Mouse (Mus musculus) lung, embryonic 14.5 days (tissue): ENCODE data around the gene Tmem88b. TPM values are rescaled to one million over a fixed set of nuclear protein-coding genes. Genes with fewer than 3 reads are reported as not detected.

Experiments
- ATAC-seq: fragments of 200-750 bp; cut with Nextera tagmentation; 2 replicates; pipeline ENCODE4 v1.8.0; 2017; ENCODE audit warnings: mild to moderate bottlenecking, moderate TSS enrichment, moderate library complexity; ENCODE audit not compliant: insufficient read depth
- DNase-seq: peaks from one replicate; pipeline ENCODE4 v3.0.0-alpha.2; 2015
- H3K27ac ChIP-seq: fragments of 300-500 bp; sonication (generic); 2 replicates; pipeline ENCODE4 v1.5.1; 2014; ENCODE audit warnings: low read depth, mild to moderate bottlenecking, moderate library complexity
- H3K27me3 ChIP-seq: fragments of 300-500 bp; sonication (generic); 2 replicates; pipeline ENCODE4 v1.6.1; 2014; ENCODE audit warnings: low read length, control low read depth; ENCODE audit not compliant: insufficient read depth
- H3K36me3 ChIP-seq: fragments of 300-500 bp; sonication (generic); 2 replicates; pipeline ENCODE4 v1.6.1; 2014; ENCODE audit warnings: control low read depth; ENCODE audit not compliant: insufficient read depth
- H3K4me1 ChIP-seq: fragments of 300-500 bp; sonication (generic); 2 replicates; pipeline ENCODE4 v1.6.1; 2014; ENCODE audit warnings: antibody characterized with exemption, control low read depth; ENCODE audit not compliant: insufficient read depth
- H3K4me2 ChIP-seq: fragments of 300-500 bp; sonication (generic); 2 replicates; pipeline ENCODE4 v1.6.1; 2014; ENCODE audit warnings: mild to moderate bottlenecking
- H3K4me3 ChIP-seq: fragments of 300-500 bp; sonication (generic); 2 replicates; pipeline ENCODE4 v1.5.1; 2014; ENCODE audit warnings: low read depth, low read length
- H3K9ac ChIP-seq: fragments of 300-500 bp; sonication (generic); 2 replicates; pipeline ENCODE4 v1.6.1; 2014
- H3K9me3 ChIP-seq: fragments of 300-500 bp; sonication (generic); 2 replicates; pipeline ENCODE4 v1.6.1; 2016; ENCODE audit warnings: low read depth, low read length, control low read depth
- CTCF ChIP-seq: IDR thresholded peaks from 2 replicates; pipeline ENCODE4 v1.5.1; 2016; ENCODE audit warnings: antibody characterized with exemption, low read depth
- WGBS: fragments of 180-500 bp; shearing (Covaris S2); extraction: QIAGEN DNeasy Blood & Tissue Kit; methylation state at CpG from one replicate; pipeline ENCODE4 v1.1.7; 2014; 5-methylcytosine and 5-hydroxymethylcytosine counted together
- polyA plus RNA-seq: library from polyadenylated mRNA; unstranded; fragments of >200 nt; fragmentation: Nextera tagmentation; extraction: Ambion mirVana; gene quantifications from 2 replicates; pipeline ENCODE4 v1.2.1, GENCODE M21; 2014

Gene Tmem88b
- polyA plus RNA-seq, 1 experiment from 2014 or later: 0.12 TPM

DNA sequence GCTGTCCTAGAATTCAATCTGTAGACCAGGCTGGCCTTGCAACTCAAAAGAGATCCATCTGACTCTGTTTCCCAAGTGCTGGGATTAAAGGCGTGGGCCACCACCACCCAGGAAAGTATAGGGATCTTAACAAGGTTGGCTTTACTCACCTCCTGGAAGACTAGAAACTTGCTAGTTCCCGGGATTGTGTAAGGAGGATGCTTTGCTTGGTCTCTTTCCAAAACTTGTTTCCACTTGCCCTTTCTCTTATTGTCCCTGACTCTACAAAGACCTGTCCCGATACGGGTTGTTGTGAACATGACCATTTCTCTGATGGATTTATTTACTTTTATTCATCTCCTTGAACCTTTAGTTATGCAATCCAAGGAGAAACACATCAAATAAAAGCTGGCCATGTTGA is 44.2 kb upstream of the Tmem88b start:
- no peak overlapping the region for H3K4me3 ChIP-seq
- no peaks in the 10 kb centered on the region for H3K27me3 ChIP-seq
- ATAC-seq (no peak), DNase-seq (no peak)
- peaks cover 7% of the 10 kb centered on the region; the same call in 1 of the 2 replicates for H3K4me1 ChIP-seq
- H3K4me2 ChIP-seq: no peak overlapping the region
- no peak overlapping the region for H3K27ac ChIP-seq
- H3K9me3 ChIP-seq: no peaks in the 10 kb centered on the region
- H3K36me3 ChIP-seq: peaks cover 41% of the 10 kb centered on the region
- H3K9ac ChIP-seq: no peak overlapping the region
- no peak for TF ChIP-seq CTCF
- WGBS: 89% methylated on average over 4 of the region's 4 CpGs

DNA sequence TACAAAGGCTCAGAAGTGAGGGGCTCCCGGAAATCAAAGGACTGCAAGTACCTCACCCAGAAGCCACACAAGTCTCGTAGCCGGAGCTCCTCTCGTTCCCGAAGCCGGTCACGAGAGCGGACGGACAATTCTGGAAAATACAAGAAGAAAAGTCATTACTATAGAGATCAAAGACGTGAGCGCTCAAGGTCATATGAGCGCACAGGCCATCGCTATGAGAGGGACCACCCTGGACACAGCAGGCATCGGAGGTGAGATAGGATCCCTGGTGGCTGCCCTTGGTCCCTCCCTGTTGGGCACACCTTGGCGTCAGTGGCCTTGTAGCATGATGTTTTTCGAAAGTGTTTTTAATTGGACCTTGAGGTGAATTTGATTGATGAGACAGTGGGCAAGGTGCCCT is 37.8 kb upstream of the Tmem88b start:
- Histone ChIP-seq H3K27ac (no peak overlapping the region), H3K9me3 (no peaks in the 10 kb centered on the region), H3K27me3 (no peaks in the 10 kb centered on the region), H3K9ac (no peak overlapping the region), H3K4me3 (no peak overlapping the region), H3K4me1 (no peaks in the 10 kb centered on the region), H3K4me2 (no peak overlapping the region), H3K36me3 (peaks cover 91% of the 10 kb centered on the region)
- 94% methylated on average over 16 of the region's 16 CpGs for WGBS
- ATAC-seq (no peak; the same call in 1 of the 2 replicates), DNase-seq (no peak)
- TF ChIP-seq CTCF: no peak

DNA sequence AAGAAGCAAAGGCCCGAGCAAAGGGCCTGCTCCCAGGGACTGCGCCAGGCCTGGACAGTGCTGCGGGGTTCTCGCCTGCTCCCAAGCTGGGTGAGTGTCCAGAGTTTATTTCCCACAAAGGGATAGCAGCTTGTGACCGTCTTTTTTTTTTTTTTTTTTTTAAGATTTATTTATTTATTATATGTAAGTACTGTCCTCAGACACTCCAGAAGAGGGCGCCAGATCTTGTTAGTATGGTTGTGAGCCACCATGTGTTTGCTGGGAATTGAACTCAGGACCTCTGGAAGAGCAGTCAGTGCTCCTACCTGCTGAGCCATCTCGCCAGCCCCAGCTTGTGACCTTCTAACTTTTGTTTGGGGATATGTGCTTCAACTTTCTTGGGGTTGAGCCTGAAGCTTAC is 35.4 kb upstream of the Tmem88b start:
- 71% methylated on average over 7 of the region's 7 CpGs for WGBS
- no peaks in the 10 kb centered on the region for H3K9me3 ChIP-seq
- no peak overlapping the region for H3K9ac ChIP-seq
- no peak overlapping the region for H3K27ac ChIP-seq
- peaks cover 96% of the 10 kb centered on the region for H3K36me3 ChIP-seq
- H3K27me3 ChIP-seq: no peaks in the 10 kb centered on the region
- ATAC-seq (no peak), DNase-seq (peak; percentile 54)
- no peak overlapping the region for H3K4me3 ChIP-seq
- no peak overlapping the region for H3K4me2 ChIP-seq
- H3K4me1 ChIP-seq: no peaks in the 10 kb centered on the region
- TF ChIP-seq CTCF: peak; percentile 46

DNA sequence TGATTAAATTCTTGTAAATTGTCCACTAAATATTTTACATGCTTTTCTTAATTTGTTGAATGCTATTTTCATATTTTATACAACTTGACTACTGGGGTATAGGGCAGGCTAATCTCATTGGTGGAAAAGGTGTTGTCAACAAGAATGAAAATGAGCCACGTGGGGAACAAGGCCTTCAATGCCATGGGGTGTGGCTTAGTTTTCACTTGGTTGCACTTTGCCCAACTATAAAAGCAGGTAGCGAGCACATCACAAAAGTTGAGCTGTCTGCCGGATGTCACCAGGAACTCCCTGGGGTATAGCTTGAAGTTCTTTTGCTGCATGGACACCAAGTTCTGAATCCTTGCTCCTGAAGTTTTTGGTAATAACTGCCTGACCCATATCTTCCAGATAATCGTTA is 31.9 kb upstream of the Tmem88b start:
- Histone ChIP-seq H3K36me3 (peaks cover 89% of the 10 kb centered on the region), H3K9ac (no peak overlapping the region), H3K27ac (no peak overlapping the region), H3K4me2 (no peak overlapping the region), H3K4me3 (no peak overlapping the region), H3K27me3 (no peaks in the 10 kb centered on the region), H3K9me3 (no peaks in the 10 kb centered on the region), H3K4me1 (peaks cover 5% of the 10 kb centered on the region; the same call in 1 of the 2 replicates)
- no peak for TF ChIP-seq CTCF
- DNase-seq: no peak
- ATAC-seq: no peak
- WGBS: 89% methylated on average over 4 of the region's 4 CpGs

GRCm38 (mm10) chr4:155812665-155813181 is 27.0 kb upstream of the Tmem88b start:
- H3K4me2 ChIP-seq: peak overlapping the region; percentile 77
- peak overlapping the region; percentile 100 for H3K4me3 ChIP-seq
- H3K9ac ChIP-seq: peak overlapping the region; percentile 100
- no peaks in the 10 kb centered on the region for H3K27me3 ChIP-seq
- H3K27ac ChIP-seq: peak overlapping the region; percentile 95
- ATAC-seq (peak; percentile 22), DNase-seq (peak; percentile 40)
- peaks cover 79% of the 10 kb centered on the region for H3K36me3 ChIP-seq
- H3K9me3 ChIP-seq: no peaks in the 10 kb centered on the region
- no peak for TF ChIP-seq CTCF
- H3K4me1 ChIP-seq: peaks cover 8% of the 10 kb centered on the region; the same call in 1 of the 2 replicates
- under 1% methylated on average over 49 of the region's 49 CpGs for WGBS

DNA sequence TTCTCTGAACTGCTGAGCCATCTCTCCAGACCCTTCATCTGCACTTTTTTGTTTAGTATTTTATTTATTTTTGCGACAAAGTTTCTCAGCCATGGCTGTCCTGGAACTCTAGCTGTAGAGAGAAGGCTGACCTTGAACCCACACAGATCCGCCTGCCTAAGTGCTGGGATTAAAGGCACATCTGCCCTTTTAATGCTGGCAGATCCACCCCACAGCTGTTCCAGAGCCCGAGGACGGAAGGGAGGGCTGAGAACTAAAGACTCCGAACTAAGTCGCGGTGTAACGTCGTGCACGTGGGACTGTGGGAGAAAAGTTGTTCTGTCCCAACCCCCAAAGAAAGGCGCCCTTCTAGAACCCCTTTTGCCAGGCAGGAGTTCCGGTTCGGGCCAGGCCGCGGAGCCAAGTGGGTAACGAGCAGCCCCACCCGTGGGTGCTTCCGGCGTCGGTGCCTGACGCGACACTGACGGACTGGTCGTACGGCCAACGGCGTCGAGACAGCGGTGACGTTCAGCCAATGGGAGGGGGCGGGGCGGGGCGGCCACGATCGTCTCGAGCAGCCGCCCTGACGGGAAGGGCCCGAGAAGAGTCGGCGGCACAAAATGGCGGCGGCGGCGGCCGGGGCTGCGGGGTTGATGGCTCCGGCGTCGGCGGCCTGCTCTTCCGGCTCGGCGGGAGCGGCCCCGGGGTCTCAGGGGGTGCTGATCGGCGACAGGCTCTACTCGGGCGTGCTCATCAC is 26.4 kb upstream of the Tmem88b start, which contains the start of gene Ccnl2:
Ccnl2 (plus strand) TSS at position 561 of the 736 bp plus-strand sequence.
- H3K9ac ChIP-seq: peak within 1 kb of the TSS; percentile 100
- H3K27ac ChIP-seq: peak within 1 kb of the TSS; percentile 95
- ATAC-seq: peak; percentile 99
- peak within 1 kb of the TSS; percentile 77 for H3K4me2 ChIP-seq
- H3K9me3 ChIP-seq: no peaks in the 10 kb centered on the region
- DNase-seq: peak; percentile 97
- H3K27me3 ChIP-seq: no peaks in the 10 kb centered on the region
- under 1% methylated on average over 60 of the region's 60 CpGs for WGBS
- peak within 1 kb of the TSS; percentile 100 for H3K4me3 ChIP-seq
- no peak for TF ChIP-seq CTCF
- peaks cover 8% of the 10 kb centered on the region; the same call in 1 of the 2 replicates for H3K4me1 ChIP-seq
- peaks cover 79% of the 10 kb centered on the region for H3K36me3 ChIP-seq

DNA sequence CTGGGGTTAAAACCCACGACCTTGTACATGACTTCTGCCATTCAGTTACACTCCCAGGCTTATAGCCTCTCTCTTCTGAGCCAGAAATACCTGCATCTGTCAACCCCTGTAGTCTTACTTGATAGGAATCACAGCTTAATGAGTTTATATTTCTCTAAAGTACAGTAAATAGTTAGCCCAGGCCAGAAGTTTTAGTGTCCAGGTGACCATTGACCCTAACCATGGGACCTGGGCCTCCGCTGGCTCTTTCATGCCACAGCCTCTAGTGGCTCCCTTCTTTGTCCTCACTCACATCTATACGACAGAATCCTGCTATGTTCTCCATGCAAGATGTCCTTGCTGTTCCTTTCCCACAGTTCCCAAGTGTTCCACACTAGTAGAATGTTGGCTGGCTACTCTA is 22.2 kb upstream of the Tmem88b start:
- no peaks in the 10 kb centered on the region for H3K9me3 ChIP-seq
- ATAC-seq (no peak), DNase-seq (no peak)
- 83% methylated on average over 3 of the region's 3 CpGs for WGBS
- peaks cover 9% of the 10 kb centered on the region for H3K4me1 ChIP-seq
- H3K36me3 ChIP-seq: peaks cover 61% of the 10 kb centered on the region
- H3K27me3 ChIP-seq: no peaks in the 10 kb centered on the region
- no peak overlapping the region for H3K27ac ChIP-seq
- H3K9ac ChIP-seq: no peak overlapping the region
- TF ChIP-seq CTCF: no peak
- no peak overlapping the region for H3K4me3 ChIP-seq
- H3K4me2 ChIP-seq: no peak overlapping the region
